Mouse (Mus musculus) gastrocnemius, postnatal 36 days (tissue): ENCODE measurements at regions not wholly inside any gene's neighbourhood (a gene's known extent, or its start where the extent isn't known, plus 50 kb on each side); places are given as distances from the start of the nearest gene placed in this dataset.

Experiments used
- DNase-seq, 2 experiments: peaks; one replicate each; pipeline ENCODE4 v3.0.0; 2022
- intact Hi-C: fragments of 180-260 bp; cut with DNase I; formaldehyde crosslinking; loops from one replicate; pipeline ENCODE4 v1.15.1; 2025

DNA sequence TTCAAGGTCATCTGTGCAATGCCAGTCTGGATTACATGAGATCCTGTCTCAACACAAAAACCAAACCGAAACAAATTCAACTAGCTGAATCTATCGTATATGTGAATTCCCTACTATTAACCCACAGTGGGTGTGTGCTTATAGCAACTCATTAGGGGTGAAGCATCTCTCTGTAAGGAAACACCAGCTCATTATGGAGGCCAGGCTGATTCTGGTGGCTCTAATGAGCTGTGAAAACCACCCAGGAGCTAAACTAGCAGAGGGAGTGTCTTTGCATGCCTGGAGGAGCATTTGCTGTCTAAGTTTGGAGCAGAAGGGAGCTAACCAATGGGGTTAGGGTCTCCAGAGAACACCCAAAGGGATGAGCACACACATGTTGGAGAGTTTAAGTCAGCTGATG lies 54.1 kb upstream of the Adamts2 start:
- no peak for DNase-seq
- intact Hi-C loops = no loop called here

DNA sequence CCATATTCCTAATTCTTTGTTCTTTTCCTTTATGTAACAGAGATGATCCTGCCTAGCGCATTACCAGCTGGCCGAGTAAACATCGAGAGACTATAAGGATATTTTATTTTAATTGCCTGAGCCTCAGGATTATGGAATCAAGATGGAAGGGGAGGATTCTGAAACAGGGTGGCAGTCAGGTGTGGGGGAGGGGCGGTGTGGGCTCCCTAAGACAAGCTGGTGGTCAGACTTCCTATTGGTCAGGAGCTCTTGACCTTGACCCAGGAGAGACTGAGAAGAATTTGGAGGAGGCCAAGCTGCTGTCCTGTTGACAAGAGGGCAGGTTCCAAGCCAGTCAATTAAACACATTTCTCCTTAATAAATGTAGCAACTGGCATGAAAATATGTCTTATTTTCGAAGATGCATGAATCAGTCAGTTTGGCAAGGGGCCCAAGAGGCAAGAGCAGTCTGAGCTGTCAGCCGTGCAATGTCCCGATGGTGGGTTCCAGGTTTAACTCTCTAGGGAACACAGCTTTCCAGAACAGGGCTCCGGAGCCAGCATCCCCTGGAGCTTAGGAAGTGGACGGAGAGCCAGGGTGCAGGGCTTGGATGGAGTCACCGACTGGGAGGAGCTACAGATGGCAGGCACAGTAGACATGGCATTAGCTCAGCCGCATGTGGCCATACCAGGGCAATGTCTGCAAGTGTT lies 55.3 kb upstream of the Adamts2 start:
- DNase-seq = peak in 1 of 2 experiments; percentile 17
- intact Hi-C loops = no loop called here

DNA sequence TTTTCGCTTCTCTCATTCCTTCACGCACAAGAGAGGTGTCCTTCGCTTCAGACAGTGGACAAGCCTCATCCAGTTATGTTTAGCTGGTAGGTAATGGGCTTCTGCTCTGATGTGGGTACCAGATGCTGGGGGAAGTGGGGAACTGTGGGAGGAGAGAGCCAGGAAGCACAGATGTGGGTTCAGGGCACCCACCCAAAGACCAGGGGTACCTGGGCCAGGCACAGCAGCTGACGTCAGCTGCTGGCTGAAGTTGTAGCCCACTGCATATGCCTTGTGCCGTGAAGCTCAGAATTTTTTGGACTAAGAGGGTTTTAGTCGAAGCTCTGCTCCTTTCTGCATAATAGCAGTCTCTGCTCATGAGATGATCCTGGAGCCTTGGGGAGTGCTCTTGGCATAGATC lies 56.5 kb upstream of the Adamts2 start:
- intact Hi-C loops = no loop called here
- no peak for DNase-seq

DNA sequence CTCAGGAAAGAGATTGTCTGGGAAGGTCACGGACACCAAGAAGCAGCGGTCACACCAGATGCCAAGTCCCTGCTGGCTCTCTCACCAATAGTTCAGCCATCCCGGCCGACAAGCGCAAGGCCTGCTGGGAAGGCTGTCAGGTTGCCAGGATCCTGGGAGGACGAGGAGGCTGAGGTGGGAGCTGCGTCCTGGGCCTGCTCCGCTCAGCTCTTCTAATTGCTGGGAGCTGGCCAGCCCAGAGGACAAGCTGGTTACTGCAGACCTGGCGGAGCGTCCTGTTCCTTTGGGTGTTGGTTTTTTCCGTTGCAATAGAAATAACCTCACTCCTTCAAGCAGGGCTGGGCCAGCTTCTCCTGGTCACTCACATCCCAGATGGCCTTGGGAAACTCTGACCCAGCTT lies 61.7 kb upstream of the Adamts2 start:
- intact Hi-C loops = no loop called here
- DNase-seq = peak; percentile 49 to 52

DNA sequence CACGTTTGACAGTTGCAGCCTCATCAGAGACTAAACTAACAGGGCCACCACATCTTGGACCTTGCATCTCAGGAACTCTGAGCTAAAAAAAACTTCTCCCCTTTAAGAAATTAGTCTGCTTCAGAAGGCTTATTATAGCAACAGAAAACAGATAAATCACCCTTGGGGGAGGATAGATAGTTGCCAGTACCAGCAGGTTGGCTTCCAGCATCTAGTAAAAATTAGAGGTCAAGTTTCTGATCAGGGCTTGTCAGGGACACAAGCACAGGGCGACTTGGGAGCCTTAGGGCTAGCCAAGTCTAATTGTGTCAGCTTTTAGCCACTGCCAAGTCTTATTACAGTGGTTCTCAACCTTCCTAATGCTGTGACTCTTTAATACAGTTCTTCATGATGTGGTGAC lies 67.6 kb upstream of the Adamts2 start:
- no peak for DNase-seq

DNA sequence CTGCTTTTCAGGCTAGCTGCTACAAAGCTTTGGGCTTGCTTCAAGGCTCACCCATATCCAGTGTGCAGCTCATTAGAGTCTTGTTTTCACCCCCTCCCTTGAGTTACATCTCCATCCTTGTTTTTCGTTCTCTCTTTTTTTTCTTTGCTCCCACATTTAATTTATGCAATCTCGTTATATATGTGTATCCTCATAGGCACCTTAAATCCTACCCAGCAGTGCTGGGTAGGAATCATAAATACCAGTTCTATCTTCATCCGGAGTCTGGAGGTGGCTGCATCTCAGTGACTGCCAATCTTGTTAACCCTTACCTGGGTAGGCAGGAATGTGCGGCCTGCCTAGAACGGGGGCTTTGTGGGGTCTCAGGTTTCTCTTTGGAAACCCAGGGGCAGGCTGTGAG lies 74.0 kb upstream of the Adamts2 start:
- no peak for DNase-seq
- intact Hi-C loops = no loop called here

More for the DNA sequence above, 67.6 kb upstream of the Adamts2 start:
- intact Hi-C loops = no loop called here

DNA sequence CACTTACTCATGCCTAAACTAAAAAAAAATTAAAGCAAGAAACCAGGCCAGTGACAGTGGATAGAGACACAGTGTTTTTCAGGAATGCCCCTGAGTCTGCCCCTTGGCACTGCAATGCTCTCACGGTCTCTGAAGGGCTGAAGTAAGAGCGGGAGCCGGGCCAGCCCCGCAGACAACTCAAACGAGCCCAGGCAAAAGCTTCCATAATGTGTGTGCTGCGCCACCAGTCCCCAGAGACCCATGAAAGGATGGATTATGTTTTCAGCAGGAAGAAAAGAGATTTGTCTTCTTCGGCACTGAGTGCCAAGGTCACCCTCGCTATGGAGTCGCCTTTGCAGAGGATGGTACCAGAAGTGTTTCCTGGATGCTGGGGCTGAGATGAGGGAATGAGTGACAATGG lies 81.7 kb upstream of the Adamts2 start:
- intact Hi-C loops = no loop called here
- no peak for DNase-seq

DNA sequence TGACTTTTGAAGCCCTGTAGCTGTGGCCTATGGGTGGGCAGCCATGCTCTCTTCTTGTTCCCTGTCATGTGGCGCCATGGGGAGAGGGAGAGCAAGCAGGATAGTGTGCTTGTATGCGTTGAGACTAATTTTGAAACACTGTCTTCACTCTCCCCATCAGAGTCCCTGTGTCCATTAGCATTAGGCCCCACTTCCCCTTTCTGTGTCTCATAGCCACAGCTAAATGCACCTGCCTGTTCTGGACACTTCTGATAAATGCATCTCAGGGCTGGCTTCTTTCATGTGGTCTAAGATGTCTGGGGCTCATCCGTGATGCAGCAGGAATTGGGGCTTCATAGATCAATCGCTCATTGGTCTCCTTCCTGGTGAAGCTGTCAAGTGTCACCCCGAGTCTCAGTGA lies 77.0 kb upstream of the Rufy1 start:
- intact Hi-C loops = no loop called here

DNA sequence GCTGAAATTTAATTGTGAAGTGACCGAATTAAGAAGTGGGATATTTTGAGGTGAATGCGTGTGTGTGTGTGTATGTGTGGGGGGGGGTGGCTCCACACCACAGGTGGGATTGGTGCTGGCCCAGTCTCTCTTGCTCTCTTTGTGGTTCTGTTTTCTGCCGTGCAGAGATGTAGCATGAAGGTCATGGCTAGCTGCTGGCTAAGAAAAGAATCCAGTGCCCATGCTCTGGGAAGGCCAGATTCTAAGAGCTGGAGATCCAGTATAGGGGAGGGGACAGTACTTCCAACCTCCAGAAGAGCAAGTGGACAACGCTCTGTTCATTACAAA lies 76.5 kb upstream of the Rufy1 start:
- intact Hi-C loops = no loop called here
- no peak for DNase-seq

More for the DNA sequence above, 77.0 kb upstream of the Rufy1 start:
- DNase-seq = no peak

DNA sequence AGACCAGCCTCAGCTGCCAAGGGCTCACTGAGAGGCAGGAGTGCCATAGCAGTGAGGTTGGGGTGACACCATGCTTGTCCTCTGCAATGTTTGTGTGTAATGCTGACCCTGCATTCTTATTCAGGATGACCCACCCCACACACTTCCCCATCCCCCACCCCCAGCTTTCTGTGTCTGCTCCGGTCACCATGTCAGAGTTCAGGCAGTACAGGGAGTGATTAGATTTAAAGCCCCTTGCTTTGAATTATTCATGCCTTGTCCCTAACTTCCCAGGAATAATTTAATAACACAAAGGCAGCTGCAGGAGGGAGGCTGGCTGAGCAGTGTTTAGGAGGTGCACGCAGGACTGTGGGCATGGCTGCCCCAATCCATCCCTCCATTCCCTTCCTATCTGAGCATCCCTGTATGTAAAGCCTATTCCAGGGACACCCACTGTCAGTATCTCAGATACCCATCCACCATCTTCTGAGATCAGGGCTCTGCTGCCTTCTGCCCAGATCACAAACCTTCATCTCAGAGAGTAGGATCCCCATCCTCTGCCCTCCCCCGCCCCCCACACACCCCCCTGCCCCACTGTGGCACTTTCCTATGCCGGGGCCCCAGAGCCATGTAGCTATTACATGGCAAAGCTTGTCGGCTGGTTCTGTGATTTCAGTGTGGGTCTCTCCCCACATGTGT lies 76.0 kb upstream of the Rufy1 start:
- intact Hi-C loops = no loop called here

DNA sequence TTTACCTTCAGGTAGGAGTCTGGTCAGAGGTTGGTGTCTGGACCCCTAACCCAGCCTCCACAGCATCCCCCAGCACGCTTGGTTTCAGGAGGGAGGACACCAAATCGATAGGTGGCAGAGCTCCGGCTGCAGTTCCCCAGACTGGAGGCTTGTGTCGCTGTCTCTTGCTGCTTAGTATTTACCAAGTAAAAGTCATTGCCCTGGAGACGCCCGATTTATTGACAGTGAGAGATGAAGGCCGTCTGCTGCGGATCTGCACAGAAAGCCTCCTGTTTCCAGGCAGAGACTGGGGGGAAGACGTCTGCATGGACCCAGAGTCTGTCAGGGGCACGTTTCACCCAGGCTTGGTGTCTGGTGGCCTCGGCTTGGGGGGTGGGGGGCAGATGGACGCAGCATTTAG lies 70.4 kb upstream of the Rufy1 start:
- intact Hi-C loops = loop anchor here (5.0 kb wide), 1 partner anchor 86 kb away; no protein-coding TSS in a partner anchor
- DNase-seq = no peak

More for the DNA sequence above, 76.0 kb upstream of the Rufy1 start:
- no peak for DNase-seq

DNA sequence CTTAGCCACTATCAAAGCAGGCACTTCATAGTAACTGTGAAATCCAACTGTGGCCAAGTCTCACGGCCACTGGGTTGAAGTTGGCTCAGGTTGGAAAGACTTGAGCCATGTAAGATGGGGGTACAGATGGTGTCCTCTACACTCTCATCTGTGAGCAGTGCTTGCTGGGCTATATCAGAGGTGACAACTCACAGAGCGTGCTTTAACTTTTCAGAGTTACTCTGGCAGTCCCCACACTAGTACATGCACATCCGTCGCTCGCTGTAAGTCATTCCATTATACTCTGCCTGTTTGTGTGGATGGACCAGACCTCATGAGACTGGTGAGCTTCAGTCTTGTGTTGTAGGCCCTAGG lies 62.2 kb upstream of the Rufy1 start:
- no peak for DNase-seq
- intact Hi-C loops = no loop called here

DNA sequence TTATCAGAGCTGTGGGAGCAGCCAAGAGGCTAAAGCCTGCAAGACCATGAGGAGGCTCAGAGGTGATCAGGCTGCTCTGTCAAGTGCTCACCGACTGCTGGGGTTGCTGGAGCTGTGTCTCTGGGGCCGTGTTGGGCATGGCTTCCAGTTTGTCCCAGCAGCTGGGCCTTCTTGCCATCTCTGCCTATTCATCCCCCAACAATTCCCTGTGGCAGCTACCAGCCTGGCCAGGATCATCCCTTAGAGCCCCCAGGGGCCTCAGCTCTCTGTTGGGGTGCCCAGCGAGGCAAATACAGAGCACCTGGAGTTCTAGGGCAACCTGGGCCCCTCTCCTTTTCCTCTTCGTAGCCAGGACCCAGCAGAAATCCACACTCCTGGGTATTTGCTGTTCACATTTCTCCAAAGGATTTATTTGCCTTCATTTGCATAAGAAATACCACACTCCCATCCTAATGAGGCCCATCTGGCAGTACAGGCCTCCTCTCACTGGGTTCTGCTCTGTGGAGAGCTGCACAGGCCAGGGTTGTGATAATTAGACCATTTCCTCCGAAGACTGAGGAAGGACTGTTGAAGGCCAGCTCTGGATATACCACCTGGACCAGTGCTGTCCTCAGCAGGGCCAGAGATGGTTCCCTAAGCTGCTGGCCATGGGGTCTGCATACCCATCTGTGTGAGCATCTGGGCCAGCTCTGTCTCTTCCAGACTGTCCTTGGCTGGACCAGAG lies 61.6 kb upstream of the Rufy1 start:
- DNase-seq = no peak
- intact Hi-C loops = no loop called here

DNA sequence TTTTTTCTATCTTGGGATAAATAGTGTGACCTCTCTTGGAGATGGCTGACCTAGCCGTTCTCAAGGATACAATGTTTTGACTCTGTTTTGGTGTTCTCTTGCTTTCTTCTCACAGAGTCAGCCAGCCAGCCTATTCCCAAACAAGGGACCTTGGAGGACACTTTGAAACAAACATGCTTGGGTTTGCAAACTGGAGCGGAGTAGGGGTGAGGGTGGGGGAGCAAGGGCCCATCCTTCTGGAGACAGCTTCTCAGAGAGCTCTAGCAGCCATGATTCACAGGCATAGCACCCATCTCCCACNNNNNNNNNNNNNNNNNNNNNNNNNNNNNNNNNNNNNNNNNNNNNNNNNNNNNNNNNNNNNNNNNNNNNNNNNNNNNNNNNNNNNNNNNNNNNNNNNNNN lies 52.9 kb upstream of the Rufy1 start:
- DNase-seq = no peak
- intact Hi-C loops = no loop called here

DNA sequence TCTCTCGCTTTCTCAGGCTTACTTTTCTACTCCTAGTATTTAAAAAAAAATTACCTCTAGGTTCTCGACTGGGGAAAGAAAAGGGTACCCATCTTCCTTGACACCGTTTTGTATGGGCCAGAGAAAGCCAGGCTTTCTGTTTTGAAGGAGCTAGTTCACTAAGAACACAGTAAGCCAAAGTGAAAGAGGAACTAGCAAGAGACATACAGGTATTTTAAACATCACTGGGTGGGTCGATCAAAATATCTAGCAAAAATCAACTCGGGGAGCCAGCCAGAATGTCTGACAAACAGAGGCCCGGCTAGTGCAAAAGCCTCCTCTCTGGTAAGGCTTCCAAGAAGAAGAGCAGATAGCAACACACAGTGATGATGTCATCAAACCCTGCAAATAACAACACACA lies 52.2 kb upstream of the Rufy1 start:
- intact Hi-C loops = no loop called here
- DNase-seq = no peak

DNA sequence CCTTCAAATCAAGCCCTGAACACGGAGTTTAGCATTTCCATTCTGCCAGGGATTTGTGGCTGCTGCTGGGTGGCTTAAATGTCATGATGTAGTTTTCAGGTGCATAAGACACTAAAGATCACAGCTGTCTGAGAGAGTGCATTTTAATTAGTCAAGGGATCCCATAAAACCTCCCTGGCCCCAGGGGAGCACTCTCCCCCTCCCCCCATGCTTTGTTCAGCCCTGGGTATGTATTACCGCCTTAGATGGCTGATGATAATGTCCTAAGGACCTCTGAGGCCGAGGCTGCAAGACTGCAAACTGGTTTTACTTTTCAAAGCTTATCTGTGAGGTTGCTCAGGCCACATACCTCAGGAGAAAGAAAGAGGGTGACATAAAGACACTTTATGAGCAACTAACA lies 51.7 kb upstream of the Rufy1 start:
- intact Hi-C loops = no loop called here
- no peak for DNase-seq
